Mouse (Mus musculus) CH12.LX (cell line): ENCODE measurements at regions not wholly inside any gene's neighbourhood (a gene's known extent, or its start where the extent isn't known, plus 50 kb on each side); places are given as distances from the start of the nearest gene placed in this dataset.

Source experiments
- CHD2 ChIP-seq: IDR thresholded peaks from 2 replicates; pipeline ENCODE4 v1.6.1; 2011; ENCODE audit warnings: low read length, improper control_type of control experiment
- CTCF ChIP-seq, 2 experiments: IDR thresholded peaks in 1 of 2; conservative IDR thresholded peaks in 1 of 2; 2 replicates each; pipeline ENCODE4 v1.5.1; 2011 to 2012; ENCODE audit warnings: low read depth in 2 of 2, low read length in 2 of 2, improper control_type of control experiment in 1 of 2, inconsistent platforms in 1 of 2, mild to moderate bottlenecking in 1 of 2, moderate library complexity in 1 of 2
- EP300 ChIP-seq: IDR thresholded peaks from 2 replicates; pipeline ENCODE4 v1.6.1; 2011; ENCODE audit warnings: low read length, improper control_type of control experiment
- POLR2A ChIP-seq: IDR thresholded peaks from 2 replicates; pipeline ENCODE4 v1.6.1; 2011; ENCODE audit warnings: low read depth, mild to moderate bottlenecking, improper control_type of control experiment, low read length
- TBP ChIP-seq: conservative IDR thresholded peaks from 2 replicates; pipeline ENCODE4 v1.6.1; 2011; ENCODE audit warnings: low read depth, low read length, improper control_type of control experiment
- USF1 ChIP-seq: IDR thresholded peaks from 2 replicates; pipeline ENCODE4 v1.6.1; 2014; ENCODE audit warnings: low read depth, mild to moderate bottlenecking, inconsistent platforms, low read length, improper control_type of control experiment
- USF2 ChIP-seq: conservative IDR thresholded peaks from 2 replicates; pipeline ENCODE4 v1.6.1; 2011; ENCODE audit warnings: low read depth, low read length, improper control_type of control experiment
- ZC3H11A ChIP-seq: IDR thresholded peaks from 2 replicates; pipeline ENCODE4 v1.6.1; 2012; ENCODE audit warnings: low read depth, mild to moderate bottlenecking, inconsistent platforms, low read length, improper control_type of control experiment
- ZNF384 ChIP-seq: IDR thresholded peaks from 2 replicates; pipeline ENCODE4 v1.6.1; 2012; ENCODE audit warnings: low read depth, low read length, improper control_type of control experiment, inconsistent platforms

DNA sequence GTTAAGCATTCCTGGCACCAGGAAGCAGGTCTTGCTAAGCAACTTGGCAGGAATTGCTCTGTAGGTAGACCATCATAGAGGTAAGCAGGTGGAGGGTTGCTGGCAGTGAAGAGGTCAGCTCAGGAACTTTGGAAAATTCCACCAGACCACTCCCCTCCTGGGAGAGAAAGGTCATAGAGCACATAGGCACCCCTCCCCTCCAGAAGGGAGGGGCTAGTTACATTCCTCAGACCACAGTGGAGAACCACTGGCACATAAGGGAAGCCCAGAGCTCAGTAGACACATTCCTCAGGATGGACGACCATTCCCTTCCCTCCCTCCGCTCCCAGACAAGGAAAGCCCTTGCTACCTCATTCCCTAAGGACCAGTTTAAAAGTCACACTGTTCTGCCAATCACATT lies 67.1 kb upstream of the Itga11 start:
- no peak for TF ChIP-seq POLR2A
- TF ChIP-seq USF2, result no peak
- TF ChIP-seq CTCF (conservative IDR thresholded peaks at IDR 0.05 in 1 of 2, IDR thresholded peaks at IDR 0.05 in 1 of 2; ENCODE audit: low read depth in 2 of 2, low read length in 2 of 2), result no peak
- TF ChIP-seq ZC3H11A, result no peak
- TF ChIP-seq TBP, result no peak
- TF ChIP-seq CHD2, result no peak
- TF ChIP-seq USF1, result no peak
- TF ChIP-seq EP300, result no peak
- no peak for TF ChIP-seq ZNF384
